Mouse (Mus musculus): ENCODE data around the gene Nfkbiz.

DNA sequence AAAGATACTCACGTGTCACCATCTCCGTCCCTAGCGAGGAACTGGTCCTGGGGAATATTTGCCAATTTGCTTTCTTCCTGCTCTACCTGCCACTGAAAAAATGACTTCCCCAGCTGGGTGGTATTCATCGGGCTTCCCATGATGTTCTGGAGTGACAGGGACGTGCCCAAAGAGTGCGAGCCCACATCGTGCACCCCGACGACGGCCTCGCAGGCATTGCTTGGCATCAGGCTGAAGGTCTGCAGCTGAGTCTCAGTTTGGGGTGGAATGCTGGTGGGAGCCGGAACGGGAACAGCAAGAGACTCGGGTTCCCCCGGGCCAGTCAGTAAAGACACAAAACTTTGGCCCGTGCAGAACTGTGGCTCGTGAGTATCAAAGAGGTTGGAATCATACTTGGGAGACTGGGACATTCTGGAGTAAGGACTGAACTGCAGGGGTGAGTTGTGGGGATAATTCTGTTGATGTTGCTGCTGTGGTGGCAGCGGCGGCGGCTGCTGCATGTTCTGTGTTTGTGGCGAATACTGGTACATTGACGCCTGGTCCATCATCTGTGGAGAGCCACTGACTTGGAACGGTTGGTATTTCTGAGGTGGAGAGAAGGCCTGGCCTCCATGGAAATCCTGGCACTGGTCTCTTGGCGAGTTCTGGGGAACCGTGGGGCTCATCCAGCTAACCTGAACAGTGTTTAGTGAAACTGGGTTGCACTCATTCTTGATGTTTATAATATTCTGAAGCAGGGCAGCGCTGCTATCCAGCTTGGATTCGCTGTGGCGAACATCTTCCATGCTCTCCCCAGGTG lies 20.8 kb downstream of the Nfkbiz start:
- TF ChIP-seq POLR2A (IDR thresholded peaks at IDR 0.05; ENCODE audit: borderline replicate concordance, insufficient read depth, low read length) = no peak
- TF ChIP-seq CTCF (IDR thresholded peaks at IDR 0.05; ENCODE audit: borderline replicate concordance, insufficient read depth, low read depth, low read length) = no peak

All from cerebellum, adult 2 months (tissue).